Mouse (Mus musculus) limb, embryonic 13.5 days (tissue): ENCODE measurements at regions not wholly inside any gene's neighbourhood (a gene's known extent, or its start where the extent isn't known, plus 50 kb on each side); places are given as distances from the start of the nearest gene placed in this dataset.

ENCODE experiments used
- ATAC-seq: fragments of 200-750 bp; cut with Nextera tagmentation; 2 replicates; pipeline ENCODE4 v1.8.0; 2017; ENCODE audit warnings: low read depth, moderate number of reproducible peaks, moderate TSS enrichment; ENCODE audit not compliant: low FRiP score
- H3K27ac ChIP-seq: fragments of 300-500 bp; sonication (generic); 2 replicates; pipeline ENCODE4 v1.5.1; 2015; ENCODE audit warnings: inconsistent platforms, mild to moderate bottlenecking, moderate library complexity
- H3K27me3 ChIP-seq: fragments of 300-500 bp; sonication (generic); 2 replicates; pipeline ENCODE4 v1.6.1; 2015; ENCODE audit warnings: mild to moderate bottlenecking, inconsistent platforms
- H3K36me3 ChIP-seq: fragments of 300-500 bp; sonication (generic); 2 replicates; pipeline ENCODE4 v1.6.1; 2015; ENCODE audit warnings: inconsistent platforms, mild to moderate bottlenecking, moderate library complexity
- H3K4me1 ChIP-seq: fragments of 300-500 bp; sonication (generic); 2 replicates; pipeline ENCODE4 v1.6.1; 2015; ENCODE audit warnings: inconsistent platforms
- H3K4me2 ChIP-seq: fragments of 300-500 bp; sonication (generic); replicated peaks from 2 replicates; pipeline ENCODE4 v1.6.1; 2015; ENCODE audit warnings: inconsistent platforms, mild to moderate bottlenecking, moderate library complexity
- H3K4me3 ChIP-seq: fragments of 300-500 bp; sonication (generic); 2 replicates; pipeline ENCODE4 v1.5.1; 2015; ENCODE audit warnings: moderate library complexity, mild to moderate bottlenecking, inconsistent platforms
- H3K9ac ChIP-seq: fragments of 300-500 bp; sonication (generic); 2 replicates; pipeline ENCODE4 v1.6.1; 2015; ENCODE audit warnings: mild to moderate bottlenecking, inconsistent platforms
- H3K9me3 ChIP-seq: fragments of 300-500 bp; sonication (generic); 2 replicates; pipeline ENCODE4 v1.6.1; 2016; ENCODE audit warnings: inconsistent platforms
- WGBS: fragments of 180-500 bp; shearing (Covaris S2); methylation state at CpG from one replicate; pipeline ENCODE4 v1.1.7; 2015; 5-methylcytosine and 5-hydroxymethylcytosine counted together

GRCm38 (mm10) chr3:14381421-14381992, 99.0 kb upstream of the Slc7a12 start:
- Histone ChIP-seq H3K27ac (no peak overlapping the region), H3K9ac (no peak overlapping the region), H3K36me3 (no peaks in the 10 kb centered on the region), H3K9me3 (no peaks in the 10 kb centered on the region), H3K4me1 (no peaks in the 10 kb centered on the region), H3K4me3 (peak overlapping the region; percentile 24), H3K4me2 (peak overlapping the region; percentile 52), H3K27me3 (no peaks in the 10 kb centered on the region)
- ATAC-seq: peak; percentile 87
- WGBS: 11% methylated on average over 18 of the region's 18 CpGs

GRCm38 (mm10) chr3:14390656-14391055, 89.8 kb upstream of the Slc7a12 start:
- 78% methylated on average over 1 of the region's 1 CpGs for WGBS
- no peak for ATAC-seq
- Histone ChIP-seq H3K27ac (no peak overlapping the region), H3K9ac (no peak overlapping the region), H3K4me3 (no peak overlapping the region), H3K9me3 (no peaks in the 10 kb centered on the region), H3K27me3 (no peaks in the 10 kb centered on the region), H3K4me2 (no peak overlapping the region), H3K4me1 (no peaks in the 10 kb centered on the region), H3K36me3 (no peaks in the 10 kb centered on the region)

- ATAC-seq: no peak
- no peak overlapping the region for H3K4me2 ChIP-seq
- H3K9ac ChIP-seq: no peak overlapping the region
- H3K36me3 ChIP-seq: no peaks in the 10 kb centered on the region
- H3K4me3 ChIP-seq: no peak overlapping the region
- WGBS: 90% methylated on average over 3 of the region's 3 CpGs
- H3K9me3 ChIP-seq: no peaks in the 10 kb centered on the region
- no peak overlapping the region for H3K27ac ChIP-seq
- H3K4me1 ChIP-seq: no peaks in the 10 kb centered on the region
- H3K27me3 ChIP-seq: no peaks in the 10 kb centered on the region
These were observed 81.8 kb upstream of the Slc7a12 start for GRCm38 (mm10) chr3:14398676-14399075.

GRCm38 (mm10) chr3:14408435-14409125, 71.9 kb upstream of the Slc7a12 start:
- 71% methylated on average over 1 of the region's 1 CpGs for WGBS
- no peak overlapping the region for H3K4me2 ChIP-seq
- no peak overlapping the region for H3K9ac ChIP-seq
- H3K9me3 ChIP-seq: no peaks in the 10 kb centered on the region
- no peaks in the 10 kb centered on the region for H3K4me1 ChIP-seq
- ATAC-seq: no peak
- H3K36me3 ChIP-seq: no peaks in the 10 kb centered on the region
- no peak overlapping the region for H3K4me3 ChIP-seq
- H3K27me3 ChIP-seq: no peaks in the 10 kb centered on the region
- H3K27ac ChIP-seq: no peak overlapping the region
